Mouse (Mus musculus) ovary, postnatal 14 days (tissue): ENCODE results near the gene Gm49354.
A peak's percentile ranks its signal among the peaks of the same experiment; 100 is the strongest.
"Not testable (repeated sequence)": the region's sequence is repeated elsewhere in the genome, so short reads cannot be mapped to it uniquely, and the experiment has no call there.

Experiments
- DNase-seq: peaks from one replicate; pipeline ENCODE4 v3.0.0; 2022; ENCODE audit warnings: low spot score

Gene Gm49354

GRCm38 (mm10) chr13:59782145-59782544 is at the start of gene Gm49354:
Gene Gm49354 (minus strand): TSS chr13:59782245.
- no peak for DNase-seq

- DNase-seq = no peak
Observed at GRCm38 (mm10) chr13:59825966-59826365, 43.9 kb upstream of the Gm49354 start.

DNA sequence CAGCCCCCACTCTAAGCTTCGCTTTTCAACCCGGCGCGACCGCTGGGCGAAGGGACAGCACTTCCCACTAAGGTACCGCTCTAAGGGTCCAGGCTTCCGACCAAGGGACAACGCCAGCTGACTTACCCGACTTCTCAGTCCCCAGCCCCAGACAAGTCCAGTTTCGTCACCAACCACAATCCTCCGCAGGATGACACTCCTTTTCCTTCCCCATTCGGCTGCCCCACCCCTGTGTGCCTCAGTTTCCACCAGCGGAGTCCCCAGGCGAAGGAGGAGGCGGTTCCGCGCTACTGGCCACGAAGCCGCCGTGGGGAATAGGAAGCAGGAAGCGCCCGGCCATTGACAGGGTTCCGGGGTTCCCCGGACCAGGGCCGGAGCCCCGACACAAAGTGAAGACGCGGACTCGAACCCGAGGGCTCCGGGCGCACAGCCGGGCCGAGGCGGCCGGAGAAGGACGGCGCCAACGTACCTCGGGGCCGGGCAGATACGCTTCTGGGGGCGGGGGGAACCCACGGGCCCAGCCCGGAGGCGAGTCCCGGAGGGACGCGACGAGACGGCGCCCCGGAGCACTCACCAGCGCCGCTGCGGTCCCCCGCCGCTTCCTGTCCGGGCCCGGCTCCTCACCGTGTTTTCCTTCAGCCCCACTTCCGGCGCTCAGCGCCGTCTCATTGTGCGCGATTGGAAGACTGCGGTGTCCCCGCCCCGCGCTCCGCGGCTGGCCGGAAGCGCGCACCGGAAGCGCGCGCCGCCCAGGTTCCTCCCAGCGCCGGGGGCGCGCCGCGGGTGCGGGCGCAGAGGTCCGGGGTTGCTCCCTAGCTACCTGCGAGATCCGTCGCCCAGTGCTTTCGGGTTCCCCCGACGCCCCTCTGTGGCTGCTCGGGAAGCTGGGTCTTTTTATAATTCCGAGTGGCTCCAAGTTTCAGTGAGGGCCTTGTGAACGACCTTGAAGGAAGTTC is 40.7 kb upstream of the Gm49354 start, which contains the start of gene Tut7:
Tut7 (minus strand) TSS at position 641 of the 956 bp plus-strand sequence.
- DNase-seq = peak; percentile 88

DNA sequence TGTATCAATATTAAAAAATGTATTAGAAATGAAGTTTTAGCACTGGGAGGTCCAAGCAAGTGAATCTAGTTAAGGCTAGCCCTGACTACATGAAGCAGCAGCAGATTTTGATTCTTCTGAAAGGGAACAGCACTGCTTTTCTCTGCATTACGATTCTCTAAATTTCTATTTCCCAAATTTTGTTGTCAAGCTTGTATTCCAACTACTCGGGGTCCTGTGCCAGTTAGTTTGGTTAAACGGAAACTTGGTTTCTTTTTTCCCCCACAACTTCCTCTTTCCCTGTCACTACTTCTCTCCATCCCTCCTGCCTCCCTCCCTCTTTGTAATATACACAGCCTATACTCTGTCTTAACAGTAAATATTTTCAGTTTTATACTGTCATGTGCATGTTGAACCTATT is 38.8 kb upstream of the Gm49354 start:
- no peak for DNase-seq

GRCm38 (mm10) chr13:59820114-59820513 is 38.1 kb upstream of the Gm49354 start:
- DNase-seq = no peak

DNA sequence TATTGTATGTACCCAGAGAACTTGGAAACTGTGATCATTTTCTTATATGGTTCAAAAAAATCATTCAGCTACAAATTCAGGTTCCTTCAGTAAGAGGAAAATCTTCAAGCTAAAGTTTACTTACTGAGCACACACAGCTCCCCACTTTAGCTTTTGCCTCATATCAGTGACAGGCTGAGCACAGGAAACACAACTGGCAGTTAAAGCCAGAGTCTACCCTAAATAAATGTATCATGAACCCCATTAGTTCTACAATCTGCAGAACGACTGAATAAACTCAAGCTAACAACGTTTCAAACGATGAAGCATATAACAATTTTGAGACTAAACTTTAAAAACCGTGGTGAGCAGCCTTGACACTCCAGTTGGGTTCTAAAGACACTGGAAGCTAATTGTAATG is 35.3 kb upstream of the Gm49354 start:
- DNase-seq = no peak

DNA sequence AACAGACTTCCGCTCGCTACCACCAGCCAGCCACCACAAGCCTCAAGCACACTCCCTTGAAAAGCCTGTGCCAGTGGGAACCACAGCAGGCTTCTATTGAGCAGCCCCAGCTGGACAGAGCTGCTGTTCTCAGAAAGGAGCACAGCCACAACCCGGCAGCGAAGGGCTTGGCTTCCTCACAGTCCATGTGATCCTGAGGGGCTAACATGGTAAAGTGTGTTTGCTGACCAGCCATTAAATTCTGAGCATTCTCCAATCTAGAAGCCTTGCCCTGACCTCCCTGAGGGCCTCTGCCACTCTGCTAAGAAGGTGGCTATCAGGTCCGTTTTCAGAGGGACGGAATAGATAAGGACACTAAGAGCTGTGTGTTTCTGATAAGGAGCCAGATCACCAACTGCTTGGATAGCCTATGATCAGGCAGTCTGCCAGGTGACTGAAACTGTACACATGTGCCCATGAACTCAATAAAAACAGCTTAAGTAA is 32.1 kb upstream of the Gm49354 start:
- DNase-seq = no peak

DNA sequence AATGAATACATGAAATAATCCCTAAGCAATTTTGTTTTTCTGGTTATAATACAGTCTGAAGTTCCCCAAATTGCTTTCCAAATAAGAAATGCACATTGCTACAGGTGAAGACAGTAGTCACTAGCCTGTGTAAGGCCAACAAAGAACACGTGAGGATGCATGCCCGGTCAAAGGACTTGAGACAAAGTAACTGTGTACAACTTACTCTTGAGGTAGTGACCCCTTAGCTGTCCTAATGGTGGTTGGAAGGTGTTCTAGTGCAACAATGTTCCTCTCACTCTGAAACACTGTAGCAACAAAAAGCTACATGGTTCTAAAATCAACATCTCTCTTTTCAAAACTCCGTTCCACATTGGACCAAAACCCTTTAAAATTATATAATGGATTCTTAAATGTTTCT is 29.5 kb upstream of the Gm49354 start:
- no peak for DNase-seq

DNA sequence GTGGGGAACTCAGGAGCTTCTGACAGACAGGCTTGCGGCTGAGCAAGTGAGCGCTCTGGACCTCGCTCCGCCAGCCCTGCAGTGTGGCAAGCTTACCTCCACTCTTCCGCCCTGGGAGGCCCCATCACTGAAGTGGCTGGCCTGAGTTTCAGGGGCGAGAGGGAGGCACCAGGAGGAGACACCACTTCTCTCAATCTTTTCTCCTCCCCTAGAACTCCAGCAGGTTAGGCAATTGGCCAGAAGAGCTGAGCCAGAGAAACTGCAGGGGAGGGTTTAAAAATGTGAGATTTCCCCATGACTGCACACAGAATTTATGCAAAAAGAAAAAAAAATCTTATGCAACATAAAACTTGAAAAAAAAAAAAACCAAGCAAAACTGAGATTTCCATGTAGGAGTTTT is 19.0 kb upstream of the Gm49354 start:
- DNase-seq = peak; percentile 33

DNA sequence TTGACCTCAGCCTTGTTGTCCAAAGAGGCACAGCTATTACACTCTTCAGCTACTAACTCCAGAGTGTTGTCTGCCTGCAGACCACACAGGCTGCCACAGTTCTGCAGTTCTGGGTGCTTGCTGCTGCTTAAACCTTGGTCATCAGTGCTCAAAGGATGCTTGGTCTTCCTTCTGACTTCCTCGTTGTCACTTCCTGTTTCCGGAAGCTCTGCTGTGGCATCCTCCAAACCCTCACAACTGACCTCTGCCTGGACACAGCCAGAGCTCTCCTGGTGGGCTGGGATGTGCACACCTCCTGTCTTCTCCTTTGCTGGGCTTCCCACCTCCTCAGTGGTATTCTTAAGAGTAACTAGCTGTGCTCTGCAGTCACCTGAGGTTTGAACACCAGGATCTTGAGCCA is 18.0 kb upstream of the Gm49354 start:
- no peak for DNase-seq

DNA sequence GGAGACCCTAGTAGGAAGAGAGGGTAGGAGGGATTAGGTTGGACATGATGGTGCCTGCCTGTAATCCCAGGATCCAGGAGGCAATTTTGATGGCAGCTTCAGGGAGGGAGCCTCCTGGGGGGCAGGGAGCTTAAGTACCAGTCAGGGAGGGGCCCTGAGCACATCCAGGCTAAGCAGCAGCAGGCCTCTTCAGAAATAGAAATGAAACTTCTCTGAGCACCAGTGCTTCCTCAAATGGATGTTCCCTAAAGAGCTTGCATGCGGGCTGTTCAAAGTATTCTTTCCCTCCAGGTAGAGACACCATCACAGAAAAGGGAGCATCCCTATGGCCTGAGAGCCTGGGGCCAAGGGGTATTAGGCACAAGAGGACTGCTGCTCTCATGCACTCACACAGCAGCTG is 16.3 kb upstream of the Gm49354 start:
- no peak for DNase-seq

DNA sequence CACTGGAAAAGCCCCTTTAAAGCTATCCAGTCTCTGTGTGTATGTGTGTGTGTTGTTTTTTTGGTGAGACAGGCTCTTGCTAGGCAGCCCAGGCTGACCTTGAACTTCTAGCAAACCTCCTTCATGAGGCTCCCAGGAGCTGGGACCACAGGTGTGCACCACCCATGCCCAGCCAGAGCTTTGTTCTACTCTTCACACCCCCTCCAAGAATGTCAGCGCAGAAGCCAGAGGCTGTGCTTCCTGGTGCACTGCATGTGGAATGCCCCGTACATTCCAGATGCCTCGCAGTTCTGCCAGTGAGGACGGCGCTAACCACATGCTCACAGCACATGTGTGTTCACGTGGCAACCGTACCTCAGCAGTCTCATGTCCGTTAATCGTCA is 14.4 kb upstream of the Gm49354 start:
- no peak for DNase-seq

DNA sequence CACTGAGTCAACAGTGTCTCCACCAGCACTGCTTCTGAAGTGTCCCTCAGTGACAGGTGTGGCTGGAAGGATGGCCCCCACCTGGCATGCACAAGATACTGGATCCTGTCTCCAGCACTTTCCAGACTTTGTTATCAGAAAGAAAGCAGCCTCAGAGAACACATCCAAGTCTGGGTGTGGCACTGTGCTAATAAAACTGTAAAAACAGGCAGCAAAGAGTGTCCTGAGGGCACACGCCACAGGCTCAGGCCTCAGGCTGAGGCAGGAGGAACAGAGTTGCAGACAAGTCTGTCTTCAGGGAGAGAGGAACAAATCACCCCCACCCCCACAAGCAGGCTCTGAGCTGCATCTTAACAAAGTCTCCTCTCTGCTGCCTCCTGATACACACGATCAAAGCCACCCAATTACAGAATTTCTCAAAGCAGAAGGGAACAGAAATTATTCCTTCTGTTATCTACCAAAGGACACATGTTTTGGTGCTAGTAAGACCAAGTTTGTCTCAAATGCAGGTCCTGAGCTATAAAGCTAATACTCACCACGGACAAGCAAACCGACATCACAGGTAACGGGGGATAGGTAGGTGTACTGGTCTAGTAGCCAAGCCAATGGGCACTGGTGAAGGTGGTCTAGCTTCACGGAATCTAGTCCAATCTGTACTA is 13.9 kb upstream of the Gm49354 start:
- DNase-seq = no peak

GRCm38 (mm10) chr13:59794786-59795185 is 12.7 kb upstream of the Gm49354 start:
- DNase-seq = no peak

DNA sequence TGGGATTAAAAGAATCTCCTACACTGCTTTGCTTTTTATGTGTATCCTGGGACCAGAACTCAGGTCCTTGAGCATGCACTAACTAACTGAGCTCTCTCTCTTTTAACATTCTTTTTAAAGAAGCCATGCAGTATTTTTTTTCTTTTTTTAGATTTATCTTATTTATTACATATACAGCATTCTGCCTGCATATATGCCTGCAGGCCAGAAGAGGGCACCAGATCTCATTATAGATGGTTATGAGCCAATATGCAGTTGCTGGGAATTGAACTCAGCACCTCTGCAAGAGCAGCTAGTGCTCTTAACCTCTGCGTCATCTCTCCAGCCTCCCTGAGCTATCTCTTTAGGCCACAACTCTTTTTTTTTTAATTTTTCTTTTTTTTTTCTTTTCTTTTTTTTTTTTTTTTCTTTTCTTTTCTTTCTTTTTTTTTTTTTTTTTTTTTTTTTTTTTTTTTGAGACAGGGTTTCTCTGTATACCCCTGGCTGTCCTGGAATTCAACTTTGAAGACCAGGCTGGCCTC is 2.2 kb downstream of the Gm49354 start:
- DNase-seq = not testable (repeated sequence)

DNA sequence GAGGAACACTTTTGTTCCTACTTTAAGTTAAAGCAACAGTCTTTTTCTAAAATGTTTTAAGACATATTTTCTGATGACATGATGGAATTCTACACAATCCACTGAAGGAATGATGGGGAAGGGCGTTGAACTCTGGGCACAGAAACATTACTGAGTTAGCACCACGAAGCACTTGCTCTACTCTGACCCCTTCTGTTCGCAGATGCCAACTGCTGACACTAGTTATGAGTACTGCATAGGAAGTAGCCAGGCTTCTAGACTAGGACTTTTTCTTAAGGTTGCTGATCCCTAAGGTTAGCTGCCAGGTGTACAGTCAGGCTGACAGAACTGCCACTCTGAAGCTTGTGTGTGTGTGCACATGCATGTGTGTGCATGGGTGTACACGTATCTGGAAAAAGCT is 2.8 kb downstream of the Gm49354 start:
- no peak for DNase-seq

GRCm38 (mm10) chr13:59775168-59775567 is 6.9 kb downstream of the Gm49354 start:
- no peak for DNase-seq

DNA sequence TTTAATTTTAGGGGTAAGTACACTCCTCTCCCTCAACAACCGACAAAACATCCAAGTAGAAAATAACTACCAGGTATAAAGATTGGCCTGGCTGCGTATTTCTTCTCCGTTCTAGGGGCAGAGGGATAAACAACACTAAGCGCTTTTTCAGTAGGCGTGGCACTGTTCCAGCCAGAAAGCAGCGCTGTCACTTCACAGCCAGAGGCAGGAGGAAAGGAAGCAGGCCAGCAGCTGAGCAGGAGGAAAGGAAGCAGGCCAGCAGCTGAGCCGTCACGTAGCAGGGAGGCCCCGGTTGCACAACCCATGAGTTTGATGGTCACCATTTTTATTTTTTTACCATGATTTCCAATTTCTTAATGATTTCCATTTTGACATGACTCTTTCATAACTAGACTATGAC is 10.8 kb downstream of the Gm49354 start:
- peak; percentile 38 for DNase-seq

GRCm38 (mm10) chr13:59770847-59771246 is 11.2 kb downstream of the Gm49354 start:
- no peak for DNase-seq

- peak; percentile 65 for DNase-seq
Observed at GRCm38 (mm10) chr13:59770164-59770562, 11.9 kb downstream of the Gm49354 start.

DNA sequence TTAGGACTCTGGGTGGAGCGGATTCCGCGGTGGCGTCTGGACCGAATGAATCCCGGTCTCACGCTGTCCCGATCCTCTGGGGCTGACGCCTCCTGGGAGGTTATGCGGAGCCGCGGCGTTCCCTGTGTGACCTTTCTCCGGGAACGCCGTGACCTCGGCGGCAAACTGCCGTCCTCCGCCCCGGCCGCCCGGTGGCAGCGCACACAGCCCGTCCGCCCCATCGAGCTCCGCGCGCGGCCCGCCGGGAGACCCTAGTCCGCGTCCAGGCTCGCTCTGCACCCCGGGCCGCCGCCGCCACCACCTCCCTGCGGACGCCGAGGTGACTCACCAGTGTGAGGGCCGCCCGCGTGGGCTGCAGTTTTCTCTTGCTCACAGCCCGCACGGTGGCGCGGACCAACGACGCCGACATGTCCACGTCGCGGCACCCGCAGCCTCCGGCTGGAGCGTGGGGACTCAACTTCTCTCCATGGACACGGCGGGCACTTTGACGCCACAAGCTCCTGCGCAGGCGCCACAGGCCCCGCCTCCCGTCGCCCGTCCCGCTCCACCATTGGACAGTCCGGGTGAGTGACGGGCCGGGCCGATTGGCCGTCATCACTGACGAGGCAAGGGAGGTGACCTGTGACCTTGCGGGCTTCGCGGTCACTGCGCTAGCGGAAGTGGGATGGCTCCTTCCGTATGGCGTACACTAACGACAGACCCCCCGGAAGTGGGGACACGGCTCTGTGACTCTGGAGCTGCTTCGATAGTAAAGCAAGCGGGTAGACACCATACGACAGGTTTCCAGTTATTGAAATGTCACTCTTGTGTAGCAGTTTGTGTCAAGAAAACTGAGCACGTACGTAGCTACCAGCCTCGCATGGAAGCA is 12.5 kb downstream of the Gm49354 start, which contains the start of gene Isca1:
Isca1 (minus strand) TSS at position 515 of the 868 bp plus-strand sequence.
- DNase-seq = peak; percentile 99

- DNase-seq = no peak
Observed at GRCm38 (mm10) chr13:59768531-59768930, 13.5 kb downstream of the Gm49354 start.
